Mouse (Mus musculus) kidney, postnatal 36 days (tissue): Measurements from ENCODE around the gene Kalrn.

Experiments
- DNase-seq, 2 experiments: peaks; one replicate each; pipeline ENCODE4 v3.0.0; 2021 to 2022; ENCODE audit warnings: mixed read lengths in 2 of 2

Kalrn gene

DNA sequence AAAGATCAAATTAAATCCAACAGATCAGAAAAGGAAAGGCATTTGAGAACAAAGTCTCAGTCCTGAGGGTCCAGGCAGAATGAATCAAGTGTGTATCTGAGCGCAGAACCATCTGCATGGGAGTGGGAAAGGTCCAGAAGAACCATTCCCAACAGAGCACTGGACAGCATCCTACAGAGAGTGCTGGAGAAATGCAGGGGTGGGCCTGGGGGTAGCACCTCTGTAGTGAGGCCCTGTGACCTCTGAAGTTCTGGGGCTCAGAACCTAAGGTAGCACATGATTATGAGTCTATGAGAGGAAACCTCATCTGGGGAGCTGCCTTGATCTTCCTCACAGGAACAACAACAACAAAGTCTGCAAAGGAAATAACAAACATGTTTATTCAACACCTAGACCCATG lies 20.6 kb downstream of the Kalrn start:
- DNase-seq = no peak

DNA sequence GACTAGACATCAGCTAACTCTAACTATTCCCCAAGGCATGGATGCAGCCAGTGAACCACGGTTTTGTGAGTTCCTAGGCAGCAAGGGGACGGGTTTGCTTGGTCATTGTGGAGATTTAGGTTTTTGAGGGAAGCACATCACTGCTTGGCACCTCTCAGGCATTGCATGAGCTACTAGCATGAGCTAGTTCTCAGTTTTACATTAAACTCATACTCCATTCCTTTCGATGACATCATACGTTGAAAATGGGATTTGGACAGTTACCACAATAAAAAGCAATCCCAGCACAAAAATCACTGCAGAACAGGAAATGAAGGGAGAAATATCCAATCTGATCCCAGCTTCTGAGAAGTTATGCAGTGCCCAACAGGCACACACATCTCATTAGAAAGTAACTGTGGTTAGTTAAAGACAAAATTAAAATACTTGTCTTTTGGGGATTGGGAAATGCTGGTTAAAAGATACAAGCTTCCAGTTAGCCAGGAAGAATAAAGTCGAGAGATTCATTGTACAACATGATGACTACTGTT lies 23.8 kb downstream of the Kalrn start:
- DNase-seq = no peak

DNA sequence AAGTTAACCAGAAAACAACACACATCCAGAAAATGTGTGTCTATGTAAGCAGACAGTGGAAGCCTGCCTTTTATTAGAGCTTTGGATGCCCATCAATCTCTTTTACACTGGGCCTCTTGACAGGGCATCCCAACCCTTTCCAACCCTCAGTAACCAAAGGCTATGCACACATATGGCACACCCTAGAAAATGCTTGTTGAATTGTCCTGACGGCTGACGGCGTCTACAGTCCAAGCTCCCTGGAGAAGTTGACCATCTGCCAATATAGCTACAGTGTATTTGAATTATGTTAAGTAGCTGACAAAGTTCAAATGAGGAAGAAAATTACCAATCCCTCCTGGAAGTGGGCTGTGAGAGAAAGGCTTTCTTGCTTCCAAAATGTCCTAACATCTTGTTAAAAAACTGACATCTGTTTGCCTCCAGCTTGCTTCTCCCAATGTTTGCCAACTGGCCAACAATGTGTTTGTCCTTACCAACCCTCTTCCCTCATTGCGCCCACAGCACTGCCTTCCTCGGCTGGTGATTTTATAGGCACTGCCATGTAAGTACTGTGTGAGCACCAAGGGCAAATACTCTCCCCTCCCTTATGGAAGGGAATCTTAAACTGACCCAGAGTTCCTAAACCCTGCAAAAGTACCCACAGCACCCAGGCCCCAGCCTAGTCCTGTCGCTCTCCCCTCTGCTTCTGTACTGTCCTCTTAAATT lies 26.4 kb downstream of the Kalrn start:
- DNase-seq = no peak

DNA sequence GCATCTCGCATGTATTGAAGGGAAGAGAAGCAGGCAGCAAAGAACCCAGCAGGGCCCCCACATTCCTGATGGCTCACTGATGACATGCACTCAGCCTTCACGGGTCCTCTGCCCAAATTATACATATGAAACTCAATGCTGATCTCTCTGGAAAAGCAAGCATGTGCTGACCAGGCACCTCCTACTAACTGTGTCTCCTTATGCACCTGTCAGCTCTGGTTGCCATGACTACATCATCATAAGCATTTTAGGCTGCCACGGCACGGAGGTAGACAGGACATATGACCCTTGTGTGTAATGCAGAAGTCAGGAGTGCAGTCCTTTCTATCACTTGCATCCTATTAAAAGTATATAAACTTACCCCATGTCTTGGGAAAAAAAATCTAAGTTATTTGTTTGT lies 29.6 kb downstream of the Kalrn start:
- DNase-seq = no peak

DNA sequence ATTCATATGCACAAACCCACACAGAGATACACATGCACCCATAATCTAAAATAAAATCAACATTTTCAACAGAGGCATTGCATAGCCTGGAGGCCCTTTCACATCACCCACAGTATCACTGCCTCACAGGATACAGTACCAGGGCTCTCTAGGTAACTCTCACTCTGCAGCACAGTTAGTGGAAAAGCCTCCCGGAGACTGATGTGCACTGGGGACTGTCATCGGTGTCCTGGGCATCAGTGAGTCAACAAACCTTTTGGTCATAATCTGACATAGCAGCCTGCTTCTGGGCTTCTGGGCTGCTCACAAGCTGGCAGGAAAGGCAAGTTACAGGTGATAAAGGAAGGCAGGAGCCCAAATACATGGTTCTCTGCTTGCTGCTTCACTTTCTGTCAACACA lies 31.0 kb downstream of the Kalrn start:
- DNase-seq = no peak

DNA sequence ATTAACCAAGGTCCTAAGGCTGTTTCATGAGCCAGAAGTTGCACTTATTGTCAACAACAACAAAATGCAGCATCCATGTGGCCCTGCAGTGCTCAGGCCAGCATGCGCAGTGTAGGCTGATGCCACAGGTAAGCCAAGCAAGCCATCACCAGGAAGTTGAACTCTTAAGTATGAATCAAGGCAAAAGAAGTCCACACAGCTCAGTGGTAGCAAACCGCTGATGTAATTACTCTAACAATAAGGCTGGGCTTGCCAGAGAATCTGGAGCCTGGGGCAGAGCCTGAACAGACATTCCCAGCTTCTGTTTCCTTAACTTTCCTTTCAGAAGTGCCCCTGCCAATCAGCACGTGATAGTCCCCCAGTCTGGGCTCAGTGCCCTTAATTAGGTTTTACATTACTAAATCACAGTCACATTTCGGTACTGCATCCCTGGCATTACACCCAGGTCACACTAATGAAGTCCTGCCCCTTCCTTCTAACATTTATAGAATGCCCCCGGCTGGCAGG lies 34.6 kb downstream of the Kalrn start:
- no peak for DNase-seq

DNA sequence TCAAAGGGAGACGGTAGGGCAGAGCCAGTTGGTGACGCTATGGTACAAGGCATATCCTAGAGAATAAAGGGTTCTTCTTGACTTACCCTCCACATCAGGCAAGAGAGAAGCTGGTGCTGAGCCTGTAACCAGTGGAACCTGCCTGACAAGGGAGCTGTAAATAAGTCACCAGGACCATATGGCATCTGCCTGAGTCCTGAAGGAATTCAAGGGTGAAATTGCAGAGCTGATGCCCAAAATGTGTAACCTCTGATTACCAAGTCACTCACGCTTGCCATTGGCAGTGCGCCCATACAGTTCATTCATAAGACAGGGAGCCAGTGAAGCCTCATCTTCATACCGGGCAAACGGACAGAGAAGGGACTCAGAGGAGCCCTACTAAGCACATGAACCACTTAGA lies 37.0 kb downstream of the Kalrn start:
- DNase-seq = peak; percentile 67 to 75

DNA sequence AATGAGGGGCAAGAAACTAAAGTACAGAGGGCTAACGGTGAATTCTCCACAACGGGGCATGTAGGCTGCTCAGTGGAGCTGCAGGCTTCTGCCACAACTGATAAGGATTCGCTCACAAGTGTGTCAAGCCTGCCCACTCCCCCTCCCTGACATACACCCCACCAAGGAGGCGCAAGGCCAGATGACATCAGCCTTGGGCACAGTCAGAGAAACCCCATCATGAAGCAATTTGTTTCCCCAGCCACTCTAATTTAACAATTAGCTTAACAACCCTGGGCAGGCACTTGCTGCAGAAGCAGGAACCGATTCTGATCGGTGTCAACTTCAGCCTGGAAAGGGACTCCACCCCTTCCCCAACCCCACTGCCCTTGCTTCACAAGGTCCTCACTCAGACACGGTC lies 38.2 kb downstream of the Kalrn start:
- DNase-seq = no peak

DNA sequence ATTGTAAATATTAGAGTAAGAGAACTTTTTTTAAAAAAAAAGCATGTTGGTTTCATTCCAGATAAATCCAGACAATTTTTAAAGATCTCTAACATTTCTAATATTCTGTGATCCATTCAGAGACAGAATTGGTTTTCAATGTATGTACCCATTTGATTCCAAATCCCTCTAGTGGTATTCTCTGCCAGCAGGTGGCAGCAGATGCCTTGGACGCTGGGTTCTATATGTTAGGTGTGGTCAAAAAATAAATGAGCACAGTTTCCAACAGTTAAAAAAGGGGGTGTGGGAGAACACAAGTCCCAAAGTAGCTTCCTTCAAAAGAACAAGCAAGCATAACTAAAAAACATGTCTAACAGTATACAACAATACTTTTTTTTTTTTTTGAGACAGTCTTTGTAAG lies 41.8 kb downstream of the Kalrn start:
- DNase-seq = peak; percentile 45 to 81

DNA sequence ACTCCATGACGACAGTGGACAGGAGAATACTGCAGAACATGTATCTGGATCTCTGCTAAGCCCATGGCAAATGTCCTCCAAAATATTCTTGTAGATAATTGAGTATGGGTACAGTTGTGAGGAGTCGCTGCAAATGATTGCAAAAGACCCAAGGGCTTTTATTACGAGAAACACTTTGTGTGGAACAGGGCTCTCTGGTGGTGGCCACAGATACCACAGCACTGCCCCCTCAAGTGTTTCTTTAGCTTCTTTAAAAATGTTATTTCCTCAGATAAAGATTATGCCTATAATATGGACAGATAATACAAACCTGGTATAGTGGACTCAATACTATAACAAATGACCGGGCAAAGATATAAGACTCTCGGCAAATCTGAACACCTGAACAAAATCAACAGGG lies 43.3 kb downstream of the Kalrn start:
- no peak for DNase-seq

DNA sequence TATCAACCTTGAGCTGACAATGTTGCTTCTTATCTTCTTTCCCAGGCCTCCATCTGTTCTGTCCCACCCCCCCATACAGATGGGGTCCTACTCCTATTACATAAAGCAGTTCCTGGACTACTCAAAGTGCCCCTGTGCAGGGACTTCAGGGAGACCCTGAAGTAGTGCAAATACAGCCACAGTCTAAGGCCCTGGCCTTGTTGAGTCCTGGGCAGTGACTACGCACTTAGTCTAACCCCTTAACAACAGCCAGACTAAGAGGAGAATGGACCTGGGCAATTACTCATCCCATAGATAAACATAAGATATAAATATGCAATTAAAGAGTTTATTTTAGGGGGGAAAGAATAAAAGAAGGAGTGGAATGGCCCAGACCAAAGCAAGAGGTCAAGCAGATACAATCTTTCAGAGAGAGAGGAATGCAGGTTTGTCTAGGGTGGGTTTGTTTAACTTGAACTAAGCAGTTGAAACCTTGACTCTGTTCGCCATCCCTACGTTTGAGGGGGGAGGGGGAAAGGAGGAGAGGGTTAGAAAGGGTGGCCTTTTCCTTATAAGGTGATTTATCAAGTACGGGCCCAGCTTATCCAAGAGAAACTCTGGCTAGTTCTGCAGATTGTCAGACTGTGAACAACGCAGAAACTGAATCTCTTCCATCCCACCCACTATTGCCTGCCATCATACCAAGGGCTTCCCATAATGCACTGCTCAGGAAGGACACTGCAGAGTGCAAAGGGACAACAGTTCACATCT lies 44.9 kb downstream of the Kalrn start:
- no peak for DNase-seq

DNA sequence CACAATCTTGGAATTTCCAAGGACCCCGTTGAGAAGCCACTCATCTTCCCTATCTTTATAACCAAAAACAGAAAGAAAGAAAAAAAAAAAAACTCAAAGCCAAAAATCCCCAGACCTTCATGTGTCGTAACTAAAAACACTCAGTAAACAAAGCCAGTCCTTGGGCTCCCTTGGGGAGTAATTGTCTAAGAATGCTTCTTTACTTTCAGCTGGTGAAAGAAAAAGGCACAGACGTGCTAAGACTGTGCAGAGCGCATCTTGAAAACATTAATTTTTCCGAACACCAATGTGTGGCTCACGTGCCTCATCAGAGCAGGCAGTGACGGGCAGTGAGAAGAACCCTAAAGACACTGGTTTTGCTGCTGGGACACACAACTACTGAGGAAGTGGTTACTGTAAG lies 47.0 kb downstream of the Kalrn start:
- DNase-seq = no peak

DNA sequence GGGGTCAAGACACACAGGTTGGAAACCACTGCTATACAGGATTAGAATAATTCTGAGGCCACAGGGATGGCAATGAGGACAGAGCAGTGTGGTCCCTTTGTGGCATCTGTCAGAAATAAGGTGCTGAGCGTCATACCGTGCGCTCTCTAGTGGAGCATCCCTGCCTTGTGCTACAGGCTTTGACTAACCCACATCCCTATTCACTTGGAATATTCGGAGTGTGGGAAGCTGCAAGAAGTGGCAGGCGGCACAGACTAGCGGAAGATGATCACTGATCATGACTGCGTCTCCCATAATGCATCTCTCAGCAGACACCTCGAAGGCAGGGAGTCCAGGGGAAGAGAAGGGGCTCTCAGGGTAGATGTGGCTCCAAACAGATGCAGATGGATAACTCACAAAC lies 47.5 kb downstream of the Kalrn start:
- DNase-seq = no peak

DNA sequence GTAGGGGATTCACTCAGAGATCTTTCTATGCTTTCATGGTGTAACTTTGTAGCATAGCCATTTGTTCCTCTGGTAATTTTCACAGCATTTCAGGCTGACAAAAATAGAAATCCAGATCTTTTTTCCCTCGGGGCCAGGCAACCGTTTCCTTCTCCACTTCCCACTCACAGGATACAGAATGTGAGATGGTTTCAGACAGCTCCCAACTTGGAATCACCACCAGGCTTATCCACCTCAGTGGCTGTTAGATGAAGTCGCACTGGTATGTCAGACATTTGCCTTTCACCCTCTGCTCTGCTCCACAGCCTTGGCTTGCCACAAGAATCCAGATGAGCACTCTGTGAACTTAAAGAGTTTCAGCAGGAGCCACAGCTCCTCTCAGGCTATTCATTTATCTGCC lies 48.1 kb downstream of the Kalrn start:
- DNase-seq = no peak

DNA sequence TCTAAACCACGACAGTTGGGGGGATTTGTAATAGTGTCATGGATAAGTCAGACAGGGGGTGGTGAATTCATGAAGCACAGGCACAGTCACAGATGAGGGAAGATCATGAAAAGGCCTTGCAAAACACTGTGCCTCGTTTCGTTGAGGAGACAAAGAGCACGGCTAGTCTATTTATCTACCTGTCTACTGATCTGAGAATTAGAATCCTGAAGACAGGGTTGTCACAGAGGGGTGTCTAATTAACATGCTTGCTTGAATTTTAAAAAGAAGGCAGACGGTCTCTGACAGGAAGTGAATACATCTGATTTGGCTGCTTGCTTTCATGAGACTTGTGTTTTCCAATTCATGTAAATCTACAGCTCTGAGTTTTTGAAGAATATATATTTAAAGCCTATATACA lies 52.3 kb downstream of the Kalrn start:
- no peak for DNase-seq

DNA sequence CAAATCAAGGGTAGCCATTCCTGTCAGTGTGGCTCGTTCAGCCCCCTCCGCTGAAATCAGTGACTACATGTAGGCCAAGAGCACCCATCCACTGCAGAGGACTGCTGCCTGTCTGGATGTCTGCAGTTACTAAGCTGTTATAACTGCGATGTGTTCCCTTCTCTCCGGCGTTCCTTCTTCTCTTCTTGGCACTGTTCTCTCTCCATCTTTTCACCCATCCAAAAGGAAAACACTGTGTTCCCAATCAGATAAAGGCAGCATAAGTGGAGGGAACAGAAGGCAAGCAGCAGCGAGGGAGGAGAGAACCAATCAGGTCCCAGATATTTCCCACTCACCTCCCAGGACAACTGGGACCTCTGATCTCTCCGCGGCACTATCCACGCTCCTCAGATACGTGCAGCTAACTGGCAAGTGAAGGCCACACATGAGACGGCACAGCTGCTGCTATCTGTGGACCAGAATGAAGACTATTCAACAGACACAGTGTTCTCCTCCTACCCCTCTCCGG lies 56.4 kb downstream of the Kalrn start:
- no peak for DNase-seq

DNA sequence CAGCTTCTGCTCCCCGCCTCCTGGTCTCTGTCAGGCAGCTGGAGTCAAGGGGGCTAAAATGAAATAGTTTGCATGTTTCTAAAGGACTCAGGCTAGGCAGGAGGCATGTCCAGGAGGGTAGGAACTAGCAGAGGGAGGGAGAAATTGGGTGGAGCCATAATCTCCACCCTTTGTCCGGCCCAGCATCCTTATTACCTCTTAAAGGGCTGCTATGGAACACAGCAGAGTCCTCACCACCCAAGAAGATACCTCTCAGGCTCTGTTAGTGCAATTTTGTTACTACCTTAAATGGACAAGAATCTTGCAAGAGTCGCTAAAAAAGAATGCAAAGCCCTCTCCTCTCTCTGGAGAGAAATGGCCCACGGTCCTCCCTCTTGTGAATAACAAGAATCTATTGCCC lies 57.8 kb downstream of the Kalrn start:
- no peak for DNase-seq

DNA sequence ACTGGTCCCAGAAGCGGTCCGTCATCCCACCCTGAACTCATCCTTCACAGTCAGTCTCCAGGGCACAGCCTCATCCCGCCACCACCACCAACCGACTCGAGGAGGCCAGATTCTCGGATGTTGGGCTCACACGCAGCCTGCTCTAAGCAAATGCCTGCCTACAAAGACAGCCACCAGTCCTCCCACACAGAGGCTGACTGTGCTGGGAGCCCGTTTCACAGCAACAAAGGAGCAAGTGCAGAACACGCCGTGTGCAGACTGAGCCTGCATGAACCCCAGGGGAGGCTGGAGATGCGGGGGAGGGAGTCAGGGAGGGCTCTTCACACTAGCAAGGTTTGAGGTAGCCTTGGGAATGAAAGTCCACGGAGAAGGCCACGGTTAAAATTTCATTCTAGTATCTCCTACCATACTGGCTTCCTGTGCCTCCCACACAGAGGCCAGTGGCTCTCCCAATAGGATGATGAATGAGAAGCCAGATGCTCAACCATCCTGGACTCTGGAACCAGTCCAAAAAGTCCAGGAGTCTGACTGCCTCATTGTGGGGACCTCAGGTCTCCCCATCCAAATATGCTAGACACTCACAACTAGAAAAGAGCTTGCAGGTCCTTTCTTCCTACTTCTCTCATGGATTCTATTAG lies 59.3 kb downstream of the Kalrn start:
- DNase-seq = no peak

DNA sequence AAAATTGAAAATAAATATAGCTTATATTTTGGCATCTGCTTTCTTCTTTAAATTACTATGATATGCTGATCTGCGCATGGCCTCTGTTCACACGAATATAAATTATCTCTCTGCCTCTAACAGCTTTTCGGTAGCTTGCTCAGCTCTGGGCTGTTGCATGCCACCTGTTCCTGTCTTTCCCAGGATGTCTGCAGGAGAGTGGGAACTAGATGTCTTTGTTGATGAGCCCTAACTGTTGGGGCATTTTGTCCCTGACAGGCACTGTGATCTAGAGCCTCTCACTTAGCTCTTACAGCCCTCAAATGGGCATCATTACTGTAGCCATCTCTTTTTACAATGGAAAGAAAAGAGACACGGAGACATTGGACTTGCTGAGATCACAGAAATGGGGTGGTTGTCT lies 61.0 kb downstream of the Kalrn start:
- DNase-seq = no peak

DNA sequence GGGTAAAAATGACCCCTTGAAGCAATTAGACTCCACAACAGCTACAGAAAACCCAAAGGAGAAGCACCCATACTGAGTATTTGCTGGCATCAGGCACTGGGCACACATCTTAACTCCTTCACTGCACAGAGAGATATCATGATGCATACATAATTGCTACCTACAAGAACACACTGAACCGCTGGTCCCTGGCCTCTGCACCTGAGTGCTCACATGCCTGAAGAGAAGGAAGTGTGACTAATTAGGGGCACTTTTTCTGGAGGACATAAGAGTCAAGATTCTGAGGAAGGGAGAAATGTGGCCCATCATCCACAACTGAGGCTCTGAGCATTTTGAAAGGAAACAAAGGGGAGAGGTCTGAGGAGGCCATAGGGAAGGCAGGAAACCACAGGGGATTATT lies 65.2 kb downstream of the Kalrn start:
- no peak for DNase-seq

DNA sequence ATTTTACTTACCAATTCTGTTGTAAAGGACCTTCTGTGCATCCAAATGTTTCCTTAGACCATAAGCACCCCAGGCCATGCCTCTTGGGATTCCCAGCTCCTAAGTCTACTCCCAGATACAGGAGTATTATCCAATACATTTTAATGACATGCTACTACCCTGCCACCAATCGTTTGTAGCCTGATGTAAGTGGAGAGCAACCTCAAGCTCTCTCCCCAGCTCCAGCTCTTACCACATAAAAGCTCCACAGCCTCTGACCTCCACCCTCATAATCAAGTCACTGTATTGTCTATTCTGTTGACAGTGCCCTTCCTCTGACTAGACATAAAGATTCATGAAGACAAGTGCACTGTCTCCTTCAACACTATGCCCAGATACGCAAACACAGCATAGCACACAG lies 67.3 kb downstream of the Kalrn start:
- DNase-seq = no peak

DNA sequence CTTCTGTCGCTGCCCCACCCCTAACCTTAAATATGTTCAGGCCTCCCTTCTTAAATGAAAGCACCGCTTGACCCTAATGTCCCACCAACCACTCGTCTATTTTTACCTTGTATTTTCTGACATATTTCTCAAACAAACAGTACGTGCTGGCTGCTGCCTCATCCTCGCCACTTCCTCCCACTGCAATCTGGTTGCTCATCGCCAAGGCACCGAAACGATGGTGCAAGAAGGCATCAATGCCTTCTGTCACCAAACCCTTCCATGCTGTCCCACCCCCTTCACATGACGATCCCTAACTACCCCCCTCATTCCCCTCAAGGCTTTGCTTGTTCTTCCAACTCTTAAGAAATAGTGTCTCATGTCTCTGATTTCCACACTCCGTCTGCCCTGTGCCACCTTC lies 69.1 kb downstream of the Kalrn start:
- no peak for DNase-seq

DNA sequence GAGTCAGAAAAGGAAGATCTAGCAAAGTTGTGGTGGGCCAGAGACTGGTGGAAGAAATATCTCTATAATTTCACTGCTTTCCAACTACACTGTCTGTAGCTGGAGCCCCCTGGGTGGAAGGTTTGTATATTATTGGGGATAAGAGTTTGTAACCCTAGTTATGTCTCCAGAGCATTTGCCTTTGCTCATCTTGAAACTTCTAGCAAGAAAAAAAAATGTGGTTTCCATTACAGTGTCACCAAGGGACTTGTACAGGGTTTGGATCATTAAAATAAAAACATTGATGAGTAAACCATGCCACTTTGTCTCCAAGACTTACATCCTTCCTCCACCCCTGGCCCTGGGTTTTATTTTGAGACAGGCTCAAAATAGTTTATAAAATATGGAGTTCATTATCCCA lies 71.2 kb downstream of the Kalrn start:
- no peak for DNase-seq

DNA sequence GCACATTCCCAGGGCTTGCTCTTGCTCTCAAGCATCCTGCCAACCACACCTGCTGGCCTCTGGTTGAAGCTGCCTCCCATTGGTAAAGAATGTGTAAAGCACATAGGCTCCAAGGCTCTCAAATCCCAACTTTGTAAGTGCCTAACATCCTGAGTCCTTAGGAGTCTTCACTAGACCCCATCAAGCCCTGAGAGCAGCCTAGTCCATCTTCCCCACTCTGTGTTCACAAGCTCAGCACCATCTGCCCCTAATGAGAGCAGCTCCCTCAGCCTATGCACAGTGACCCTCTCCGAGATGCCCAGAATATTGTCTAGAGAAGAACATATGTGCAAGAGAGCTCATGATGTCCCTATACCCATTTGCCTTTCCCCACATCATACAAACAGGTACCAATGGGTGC lies 78.6 kb downstream of the Kalrn start:
- no peak for DNase-seq
